Mouse (Mus musculus) adrenal gland, adult 8-10 months (tissue): ENCODE measurements around the gene Tgm4. TPM values are rescaled to one million over a fixed set of nuclear protein-coding genes. Genes with fewer than 3 reads are reported as not detected.

Source experiments
- DNase-seq: peaks from one replicate; pipeline ENCODE4 v3.0.0; 2022
- total RNA-seq, 4 experiments: library from RNA; stranded (reverse); gene quantifications; 2 replicates each; pipeline ENCODE4 v1.2.4; 2022

Gene Tgm4
- 1 to 10 TPM in 2 of 4 experiments, under 1 TPM in 2; 0.24 to 1.7 (median 0.98) TPM for total RNA-seq

- no peak for DNase-seq
These were observed at the start of gene Tgm4 for GRCm38 (mm10) chr9:123034426-123034825. Tgm4 (plus strand) TSS chr9:123034726.

GRCm38 (mm10) chr9:122998406-122999192, 35.9 kb upstream of the Tgm4 start:
- no peak for DNase-seq

GRCm38 (mm10) chr9:122999193-122999586, 35.3 kb upstream of the Tgm4 start:
- DNase-seq, result no peak

- no peak for DNase-seq
These were observed 29.8 kb upstream of the Tgm4 start for GRCm38 (mm10) chr9:123004718-123005117.

GRCm38 (mm10) chr9:123006071-123006470, 28.5 kb upstream of the Tgm4 start:
- DNase-seq, result no peak

GRCm38 (mm10) chr9:123020995-123021631, 13.4 kb upstream of the Tgm4 start, which contains the start of gene Tmem42:
Tmem42 (plus strand) TSS chr9:123021326.
- DNase-seq, result peak; percentile 80

GRCm38 (mm10) chr9:123021636-123022379, 12.7 kb upstream of the Tgm4 start:
- peak; percentile 22 for DNase-seq

- peak; percentile 30 for DNase-seq
These were observed 10.3 kb upstream of the Tgm4 start for GRCm38 (mm10) chr9:123024201-123024600.

GRCm38 (mm10) chr9:123031496-123032246, 2.9 kb upstream of the Tgm4 start:
- no peak for DNase-seq

GRCm38 (mm10) chr9:123047665-123048064, 13.1 kb downstream of the Tgm4 start:
- DNase-seq, result no peak

GRCm38 (mm10) chr9:123058724-123059292, 24.3 kb downstream of the Tgm4 start:
- no peak for DNase-seq

- no peak for DNase-seq
These were observed 25.6 kb downstream of the Tgm4 start for GRCm38 (mm10) chr9:123060172-123060571.

GRCm38 (mm10) chr9:123079149-123079548, 44.6 kb downstream of the Tgm4 start:
- DNase-seq, result no peak

GRCm38 (mm10) chr9:123080355-123080754, 45.8 kb downstream of the Tgm4 start:
- DNase-seq, result no peak

- no peak for DNase-seq
These were observed 46.3 kb downstream of the Tgm4 start for GRCm38 (mm10) chr9:123080796-123081195.

- DNase-seq, result no peak
These were observed 50.8 kb downstream of the Tgm4 start for GRCm38 (mm10) chr9:123085373-123085772.

- DNase-seq, result no peak
These were observed 53.0 kb downstream of the Tgm4 start for GRCm38 (mm10) chr9:123087558-123087957.

- no peak for DNase-seq
These were observed 56.3 kb downstream of the Tgm4 start for GRCm38 (mm10) chr9:123090844-123091243.

- no peak for DNase-seq
These were observed 65.3 kb downstream of the Tgm4 start for GRCm38 (mm10) chr9:123099631-123100455.

- DNase-seq, result no peak
These were observed 68.9 kb downstream of the Tgm4 start for GRCm38 (mm10) chr9:123103425-123103824.

GRCm38 (mm10) chr9:123104362-123104761, 69.8 kb downstream of the Tgm4 start:
- no peak for DNase-seq
